Comparison of ENCODE assay signal across 20 mouse cellular contexts in genomic region chr2:144156456-144157211, GRCm38 (mm10).
DNase-seq lines count a peak whose midpoint lies in the region; ATAC-seq and TF ChIP-seq lines count a peak whose summit lies in the region.
"Had no signal": no experiment of that assay in that cellular context is flagged by ENCODE, and none has a peak within 500 bp of the region (broad histone marks: within the 10 kb centered on the region; RNA-seq: fewer than 3 reads in every experiment).

No protein-coding gene starts in this region.

- 25% methylated on average over 7 of the region's 7 CpGs for WGBS in hindbrain, embryonic 12.5 days
- 45% methylated on average over 7 of the region's 7 CpGs for WGBS in hindbrain, postnatal 0 days
- 49% methylated on average over 7 of the region's 7 CpGs for WGBS in intestine, embryonic 15.5 days

- no peak for DNase-seq in hindbrain, postnatal 0 days (ENCODE audit: low spot score)
- DNase-seq in ES-E14 (ENCODE audit: low read depth, low spot score): no peak
- DNase-seq in layer of hippocampus, postnatal 25 days (ENCODE audit: extremely low spot score in 1 of 2, low spot score in 1 of 2): no peak
- no peak for DNase-seq in frontal cortex, postnatal 10 days (ENCODE audit: low spot score in 2 of 2)
- DNase-seq in adrenal gland, adult 18-20 months (ENCODE audit: low spot score in 2 of 2): no peak
- DNase-seq: adrenal gland, postnatal 10 days; cerebellum, adult 11 months; cerebellum, postnatal 14 days; kidney, postnatal 14 days; liver, embryonic 13.5 days; retina, postnatal 1 day; right cerebral cortex, postnatal 4 days; thymus, postnatal 4 days had no signal

- no peak overlapping the region for H3K27ac ChIP-seq in hindbrain, embryonic 12.5 days
- no peak overlapping the region for H3K27ac ChIP-seq in hindbrain, postnatal 0 days
- H3K27ac ChIP-seq in ES-Bruce4 (ENCODE audit: insufficient read depth, low read length) (peak overlapping the region; percentile 99), ES-E14 (ENCODE audit: insufficient read depth, low read depth, low read length, poor library complexity, severe bottlenecking) (peak overlapping the region; percentile 22; the same call in 1 of the 2 replicates)
- 0 out of 2 replicates have a peak overlapping the region, but pooled peaks have one; percentile 36 for H3K27ac ChIP-seq in intestine, embryonic 15.5 days
- H3K27ac ChIP-seq: heart, embryonic 15.5 days; hindbrain, embryonic 15.5 days; liver, embryonic 13.5 days had no signal

- H3K36me3 ChIP-seq in hindbrain, embryonic 12.5 days: no peaks in the 10 kb centered on the region
- no peaks in the 10 kb centered on the region for H3K36me3 ChIP-seq in hindbrain, postnatal 0 days (ENCODE audit: insufficient read depth, low read length)
- H3K36me3 ChIP-seq in ES-Bruce4 (ENCODE audit: control insufficient read depth, insufficient read depth, low read length, poor library complexity, severe bottlenecking) (no peaks in the 10 kb centered on the region), ES-E14 (ENCODE audit: control insufficient read depth, insufficient read depth, low read length, poor library complexity, severe bottlenecking) (no peaks in the 10 kb centered on the region)
- no peaks in the 10 kb centered on the region for H3K36me3 ChIP-seq in intestine, embryonic 15.5 days
- H3K36me3 ChIP-seq: heart, embryonic 15.5 days; hindbrain, embryonic 15.5 days; liver, embryonic 13.5 days had no signal

- H3K4me2 ChIP-seq in hindbrain, embryonic 12.5 days (replicated peaks): no peak overlapping the region
- H3K4me2 ChIP-seq in hindbrain, postnatal 0 days (ENCODE audit: low read depth, low read length): no peak overlapping the region
- H3K4me2 ChIP-seq in intestine, embryonic 15.5 days (replicated peaks): no peak overlapping the region
- H3K4me2 ChIP-seq: heart, embryonic 15.5 days; hindbrain, embryonic 15.5 days; liver, embryonic 13.5 days had no signal

- in situ Hi-C loops in ES-E14 (cut with MboI; ENCODE audit: low sequenced_read_pairs in 2 of 2, unreplicated experiment in 2 of 2): no loop called here

- peak; percentile 99 for TF ChIP-seq EP300 in ES-Bruce4 (IDR thresholded peaks at IDR 0.05; ENCODE audit: insufficient read depth, low read depth, low read length)

- no peak for TF ChIP-seq POLR2A in ES-Bruce4 (IDR thresholded peaks at IDR 0.05; ENCODE audit: insufficient read depth, low read length)

- H3K27me3 ChIP-seq in hindbrain, embryonic 12.5 days: peaks cover 13% of the 10 kb centered on the region
- no peaks in the 10 kb centered on the region for H3K27me3 ChIP-seq in hindbrain, postnatal 0 days (ENCODE audit: insufficient read depth, low read length)
- no peaks in the 10 kb centered on the region for H3K27me3 ChIP-seq in ES-Bruce4 (ENCODE audit: control insufficient read depth, insufficient read depth, low read length, poor library complexity, severe bottlenecking)
- H3K27me3 ChIP-seq in intestine, embryonic 15.5 days (replicated peaks): no peaks in the 10 kb centered on the region
- H3K27me3 ChIP-seq: heart, embryonic 15.5 days; liver, embryonic 13.5 days had no signal

- H3K4me1 ChIP-seq in hindbrain, embryonic 12.5 days: peaks cover 7% of the 10 kb centered on the region; the same call in 1 of the 2 replicates
- 0 out of 2 replicates have a peak, but pooled peaks cover 5% of the 10 kb centered on the region for H3K4me1 ChIP-seq in hindbrain, postnatal 0 days (ENCODE audit: insufficient read depth, low read length)
- peaks cover 14% of the 10 kb centered on the region for H3K4me1 ChIP-seq in ES-Bruce4 (ENCODE audit: control insufficient read depth, insufficient read depth, low read length)
- peaks cover 0 to 16% of the 10 kb centered on the region in 2 experiments; a peak in 2 of 4 replicates for H3K4me1 ChIP-seq in ES-E14 (ENCODE audit: control insufficient read depth in 2 of 2, insufficient read depth in 2 of 2, low read length in 2 of 2, poor library complexity in 1 of 2)
- H3K4me1 ChIP-seq in intestine, embryonic 15.5 days (replicated peaks): peaks cover 27% of the 10 kb centered on the region
- H3K4me1 ChIP-seq: hindbrain, embryonic 15.5 days had no signal

- no peak overlapping the region for H3K4me3 ChIP-seq in hindbrain, embryonic 12.5 days
- H3K4me3 ChIP-seq in hindbrain, postnatal 0 days (ENCODE audit: low read length): no peak overlapping the region
- H3K4me3 ChIP-seq in ES-Bruce4 (ENCODE audit: low read depth, low read length): peak overlapping the region; percentile 77
- H3K4me3 ChIP-seq in ES-E14 (ENCODE audit: insufficient read depth in 1 of 2, low read depth in 1 of 2, low read length in 2 of 2, poor library complexity in 1 of 2, severe bottlenecking in 1 of 2): no peak overlapping the region
- no peak overlapping the region for H3K4me3 ChIP-seq in intestine, embryonic 15.5 days (replicated peaks)
- H3K4me3 ChIP-seq: heart, embryonic 15.5 days; hindbrain, embryonic 15.5 days; liver, embryonic 13.5 days; megakaryocyte, embryonic 14.5 days had no signal

- no peak for TF ChIP-seq CTCF in hindbrain, postnatal 0 days (IDR thresholded peaks at IDR 0.05; ENCODE audit: low read depth)
- TF ChIP-seq CTCF in ES-Bruce4 (IDR thresholded peaks at IDR 0.05; ENCODE audit: low read depth, low read length): no peak

- ATAC-seq in hindbrain, embryonic 12.5 days (ENCODE audit: low FRiP score): peak; percentile 11; the same call in 1 of the 2 replicates
- ATAC-seq in hindbrain, postnatal 0 days: no peak
- ATAC-seq in intestine, embryonic 15.5 days: peak; percentile 68
- ATAC-seq: forebrain, embryonic 14.5 days had no signal

- H3K9ac ChIP-seq in hindbrain, embryonic 12.5 days: no peak overlapping the region
- H3K9ac ChIP-seq in hindbrain, postnatal 0 days (replicated peaks; ENCODE audit: low read length): no peak overlapping the region
- H3K9ac ChIP-seq in ES-Bruce4 (ENCODE audit: low read depth, poor library complexity, severe bottlenecking): peak overlapping the region; percentile 30
- no peak overlapping the region for H3K9ac ChIP-seq in ES-E14 (ENCODE audit: insufficient read depth, low read depth, low read length, poor library complexity, severe bottlenecking)
- H3K9ac ChIP-seq in intestine, embryonic 15.5 days: no peak overlapping the region
- H3K9ac ChIP-seq: heart, embryonic 15.5 days; hindbrain, embryonic 15.5 days; liver, embryonic 13.5 days had no signal

- H3K9me3 ChIP-seq in hindbrain, embryonic 12.5 days (replicated peaks): no peaks in the 10 kb centered on the region
- H3K9me3 ChIP-seq in hindbrain, postnatal 0 days (ENCODE audit: low read length): no peaks in the 10 kb centered on the region
- H3K9me3 ChIP-seq in ES-Bruce4 (replicated peaks; ENCODE audit: control insufficient read depth, insufficient read depth, low read length, poor library complexity, severe bottlenecking) (no peaks in the 10 kb centered on the region), ES-E14 (ENCODE audit: control insufficient read depth, insufficient read depth, low read depth, low read length) (no peaks in the 10 kb centered on the region)
- no peaks in the 10 kb centered on the region for H3K9me3 ChIP-seq in intestine, embryonic 15.5 days
- H3K9me3 ChIP-seq: heart, embryonic 15.5 days; hindbrain, embryonic 15.5 days; liver, embryonic 13.5 days; megakaryocyte, embryonic 14.5 days had no signal

TF ChIP-seq in ES-E14, 5 proteins besides CTCF, POLR2A, EP300 and RAD21:
- no peak for TF ChIP-seq ZNF384 (IDR thresholded peaks at IDR 0.05; ENCODE audit: low read depth, low read length)
- no peak for TF ChIP-seq ZC3H11A (IDR thresholded peaks at IDR 0.05; ENCODE audit: borderline replicate concordance, low read depth, low read length)
- no peak for TF ChIP-seq CHD2 (IDR thresholded peaks at IDR 0.05; ENCODE audit: low read depth, low read length)
- no peak for TF ChIP-seq MAFK (IDR thresholded peaks at IDR 0.05; ENCODE audit: insufficient read depth, low read depth, low read length)
- no peak for TF ChIP-seq HCFC1 (IDR thresholded peaks at IDR 0.05; ENCODE audit: borderline replicate concordance, insufficient read depth, low read length)
TF ChIP-seq in ES-E14: peak in this region for 0.

Comparison
In these comparisons a context has a peak if more than half of its experiments do, and no peak if none do; other contexts are left out.
1. H3K27ac ChIP-seq: peak in ES-Bruce4 (single experiment), ES-E14 (single experiment) and intestine, embryonic 15.5 days (single experiment); none in hindbrain, embryonic 12.5 days (single experiment) and hindbrain, postnatal 0 days (single experiment).